Mouse (Mus musculus) thymus, postnatal 14 days (tissue): ENCODE results near the gene Slc25a29.

Experiments
- DNase-seq: peaks from one replicate; pipeline ENCODE4 v3.0.0; 2021

The Slc25a29 gene

GRCm38 (mm10) chr12:108793453-108793941, 42.2 kb downstream of the Slc25a29 start:
- DNase-seq: peak; percentile 60

GRCm38 (mm10) chr12:108792546-108793452, 42.9 kb downstream of the Slc25a29 start, which contains the start of gene Yy1:
TSS of gene Yy1 (plus strand) at chr12:108792973.
- DNase-seq: peak; percentile 99

GRCm38 (mm10) chr12:108792152-108792545, 43.5 kb downstream of the Slc25a29 start:
- peak; percentile 91 for DNase-seq

- no peak for DNase-seq
These were observed 48.4 kb downstream of the Slc25a29 start for GRCm38 (mm10) chr12:108787329-108787728.

GRCm38 (mm10) chr12:108785161-108785560, 50.5 kb downstream of the Slc25a29 start:
- DNase-seq: no peak

- no peak for DNase-seq
These were observed 55.4 kb downstream of the Slc25a29 start for GRCm38 (mm10) chr12:108780108-108780877.
